Mouse (Mus musculus) liver, embryonic 13.5 days (tissue): Measurements from ENCODE around the gene Dhx32. TPM values are rescaled to one million over a fixed set of nuclear protein-coding genes. Genes with fewer than 3 reads are reported as not detected.

Experiments used
- ATAC-seq: fragments of 200-750 bp; cut with Nextera tagmentation; 2 replicates; pipeline ENCODE4 v1.8.0; 2017; ENCODE audit warnings: low read depth, mild to moderate bottlenecking, moderate number of reproducible peaks, moderate library complexity
- DNase-seq: peaks from one replicate; pipeline ENCODE4 v3.0.0; 2022
- H3K27ac ChIP-seq: fragments of 300-500 bp; sonication (generic); 2 replicates; pipeline ENCODE4 v1.5.1; 2015; ENCODE audit warnings: moderate library complexity, mild to moderate bottlenecking, inconsistent platforms
- H3K27me3 ChIP-seq: fragments of 300-500 bp; sonication (generic); 2 replicates; pipeline ENCODE4 v1.6.1; 2015; ENCODE audit warnings: mild to moderate bottlenecking, inconsistent platforms
- H3K36me3 ChIP-seq: fragments of 300-500 bp; sonication (generic); 2 replicates; pipeline ENCODE4 v1.6.1; 2015; ENCODE audit warnings: mild to moderate bottlenecking, inconsistent platforms
- H3K4me1 ChIP-seq: fragments of 300-500 bp; sonication (generic); replicated peaks from 2 replicates; pipeline ENCODE4 v1.6.1; 2015; ENCODE audit warnings: inconsistent platforms
- H3K4me2 ChIP-seq: fragments of 300-500 bp; sonication (generic); 2 replicates; pipeline ENCODE4 v1.6.1; 2015; ENCODE audit warnings: inconsistent platforms, mild to moderate bottlenecking, moderate library complexity
- H3K4me3 ChIP-seq: fragments of 300-500 bp; sonication (generic); replicated peaks from 2 replicates; pipeline ENCODE4 v1.5.1; 2015; ENCODE audit warnings: mild to moderate bottlenecking, inconsistent platforms
- H3K9ac ChIP-seq: fragments of 300-500 bp; sonication (generic); 2 replicates; pipeline ENCODE4 v1.6.1; 2015; ENCODE audit warnings: mild to moderate bottlenecking, inconsistent platforms
- H3K9me3 ChIP-seq: fragments of 300-500 bp; sonication (generic); replicated peaks from 2 replicates; pipeline ENCODE4 v1.6.1; 2016; ENCODE audit warnings: inconsistent platforms
- WGBS: fragments of 180-500 bp; shearing (Covaris S2); methylation state at CpG from one replicate; pipeline ENCODE4 v1.1.7; 2015; ENCODE audit not compliant: insufficient replicate concordance; 5-methylcytosine and 5-hydroxymethylcytosine counted together
- polyA plus RNA-seq: library from polyadenylated mRNA; unstranded; fragments of >200 nt; fragmentation: Nextera tagmentation; extraction: Ambion mirVana; gene quantifications from 2 replicates; pipeline ENCODE4 v1.2.1, GENCODE M21; 2015

The Dhx32 gene
- polyA plus RNA-seq, 1 experiment from 2014 or later: 13.1 TPM

GRCm38 (mm10) chr7:133793248-133794131, 11.0 kb upstream of the Dhx32 start:
- no peak for ATAC-seq
- H3K4me1 ChIP-seq: no peaks in the 10 kb centered on the region
- no peaks in the 10 kb centered on the region for H3K9me3 ChIP-seq
- H3K27me3 ChIP-seq: no peaks in the 10 kb centered on the region
- H3K36me3 ChIP-seq: no peaks in the 10 kb centered on the region
- H3K4me3 ChIP-seq: no peak overlapping the region
- no peak overlapping the region for H3K27ac ChIP-seq
- DNase-seq: no peak
- H3K9ac ChIP-seq: no peak overlapping the region
- 62% methylated on average over 10 of the region's 10 CpGs for WGBS
- H3K4me2 ChIP-seq: no peak overlapping the region

GRCm38 (mm10) chr7:133792771-133793170, 10.2 kb upstream of the Dhx32 start:
- no peaks in the 10 kb centered on the region for H3K4me1 ChIP-seq
- no peak for ATAC-seq

GRCm38 (mm10) chr7:133790608-133791229, 8.2 kb upstream of the Dhx32 start:
- Histone ChIP-seq H3K27ac (no peak overlapping the region), H3K27me3 (no peaks in the 10 kb centered on the region), H3K4me2 (no peak overlapping the region), H3K36me3 (no peaks in the 10 kb centered on the region), H3K9ac (no peak overlapping the region), H3K9me3 (no peaks in the 10 kb centered on the region), H3K4me1 (no peaks in the 10 kb centered on the region), H3K4me3 (no peak overlapping the region)
- ATAC-seq (no peak), DNase-seq (no peak)
- WGBS: 65% methylated on average over 4 of the region's 4 CpGs

More at GRCm38 (mm10) chr7:133792771-133793170, 10.2 kb upstream of the Dhx32 start:
- WGBS: 28% methylated on average over 1 of the region's 1 CpGs
- Histone ChIP-seq H3K4me3 (no peak overlapping the region), H3K27ac (no peak overlapping the region), H3K9me3 (no peaks in the 10 kb centered on the region), H3K36me3 (no peaks in the 10 kb centered on the region), H3K4me2 (no peak overlapping the region), H3K27me3 (no peaks in the 10 kb centered on the region), H3K9ac (no peak overlapping the region)
- DNase-seq: no peak

DNA sequence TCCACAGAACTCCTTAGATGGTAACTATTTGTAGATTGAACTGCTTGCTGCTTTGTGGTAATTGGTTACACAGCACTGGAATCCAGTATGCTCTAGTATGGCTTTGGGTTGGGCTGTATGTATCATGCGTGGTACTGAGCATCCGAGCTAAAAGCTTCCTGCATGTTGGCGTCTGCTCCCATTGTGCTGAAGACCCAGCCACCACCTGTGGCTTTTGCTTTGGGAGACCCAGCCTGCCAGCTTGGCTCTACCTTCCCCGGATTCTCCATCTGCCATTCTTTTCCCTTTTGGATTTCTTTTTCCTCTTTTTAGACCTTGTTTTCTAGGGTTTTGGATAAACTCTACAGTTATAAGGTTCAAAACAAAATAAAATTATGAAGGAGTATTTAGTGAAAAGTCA, 7.6 kb upstream of the Dhx32 start:
- no peaks in the 10 kb centered on the region for H3K4me1 ChIP-seq
- H3K9me3 ChIP-seq: no peaks in the 10 kb centered on the region
- no peak overlapping the region for H3K4me2 ChIP-seq
- DNase-seq (no peak), ATAC-seq (no peak)
- no peak overlapping the region for H3K4me3 ChIP-seq
- no peak overlapping the region for H3K27ac ChIP-seq
- no peaks in the 10 kb centered on the region for H3K36me3 ChIP-seq
- no peak overlapping the region for H3K9ac ChIP-seq
- no peaks in the 10 kb centered on the region for H3K27me3 ChIP-seq
- WGBS: 80% methylated on average over 4 of the region's 4 CpGs

DNA sequence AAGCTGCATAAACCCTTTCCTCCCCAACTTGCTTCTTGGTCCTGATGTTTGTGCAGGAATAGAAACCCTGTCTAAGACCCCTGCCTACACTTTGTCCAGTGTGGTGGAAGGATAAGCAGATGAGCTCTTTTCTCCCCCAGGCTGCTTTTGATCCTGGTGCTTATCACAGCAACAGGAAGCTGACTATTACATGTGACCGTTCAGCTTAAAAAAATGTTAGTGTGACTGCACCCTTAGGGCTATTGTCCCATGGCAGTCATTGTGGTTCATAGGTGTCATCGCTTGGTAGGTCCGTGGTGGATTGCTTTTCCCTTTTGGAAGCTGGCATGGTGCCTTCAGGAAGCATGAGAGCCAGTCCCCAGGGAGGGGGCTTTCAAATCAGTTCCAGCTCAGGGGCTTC, 5.6 kb upstream of the Dhx32 start:
- H3K9ac ChIP-seq: no peak overlapping the region
- H3K9me3 ChIP-seq: no peaks in the 10 kb centered on the region
- H3K4me3 ChIP-seq: no peak overlapping the region
- DNase-seq (no peak), ATAC-seq (no peak)
- no peak overlapping the region for H3K27ac ChIP-seq
- WGBS: 49% methylated on average over 3 of the region's 3 CpGs
- no peaks in the 10 kb centered on the region for H3K27me3 ChIP-seq
- H3K4me1 ChIP-seq: no peaks in the 10 kb centered on the region
- no peaks in the 10 kb centered on the region for H3K36me3 ChIP-seq
- no peak overlapping the region for H3K4me2 ChIP-seq

DNA sequence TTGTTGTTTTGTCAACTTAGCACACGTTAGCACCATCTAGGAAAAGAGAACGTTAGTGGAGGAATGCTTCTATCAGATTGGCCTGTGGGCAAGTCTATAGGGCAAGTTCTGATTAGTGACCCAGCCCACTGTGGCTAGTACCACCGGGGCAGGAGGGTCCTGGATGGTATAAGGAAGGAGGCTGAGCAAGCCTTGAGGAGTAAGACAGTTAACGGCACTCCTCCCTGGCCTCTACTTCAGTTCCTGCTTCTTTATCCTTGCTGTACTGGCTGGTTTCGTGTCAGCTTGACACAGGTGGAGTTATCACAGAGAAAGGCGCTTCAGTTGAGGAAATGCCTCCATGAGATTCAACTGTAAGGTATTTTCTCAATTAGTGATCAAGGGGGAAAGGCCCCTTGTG, 5.0 kb upstream of the Dhx32 start:
- Histone ChIP-seq H3K9me3 (no peaks in the 10 kb centered on the region), H3K27me3 (no peaks in the 10 kb centered on the region), H3K4me3 (no peak overlapping the region), H3K27ac (no peak overlapping the region), H3K4me1 (peaks cover 5% of the 10 kb centered on the region), H3K9ac (no peak overlapping the region), H3K36me3 (no peaks in the 10 kb centered on the region), H3K4me2 (no peak overlapping the region)
- no peak for DNase-seq
- ATAC-seq: no peak
- 43% methylated on average over 6 of the region's 6 CpGs for WGBS

- ATAC-seq (no peak), DNase-seq (no peak)
- Histone ChIP-seq H3K27ac (no peak overlapping the region; the same call in 1 of the 2 replicates), H3K36me3 (no peaks in the 10 kb centered on the region), H3K27me3 (no peaks in the 10 kb centered on the region), H3K4me1 (peaks cover 25% of the 10 kb centered on the region), H3K9me3 (no peaks in the 10 kb centered on the region), H3K4me3 (no peak overlapping the region), H3K9ac (no peak overlapping the region), H3K4me2 (no peak overlapping the region)
- 67% methylated on average over 6 of the region's 6 CpGs for WGBS
Measured at GRCm38 (mm10) chr7:133781991-133782390, 535 bp downstream of the Dhx32 start.

DNA sequence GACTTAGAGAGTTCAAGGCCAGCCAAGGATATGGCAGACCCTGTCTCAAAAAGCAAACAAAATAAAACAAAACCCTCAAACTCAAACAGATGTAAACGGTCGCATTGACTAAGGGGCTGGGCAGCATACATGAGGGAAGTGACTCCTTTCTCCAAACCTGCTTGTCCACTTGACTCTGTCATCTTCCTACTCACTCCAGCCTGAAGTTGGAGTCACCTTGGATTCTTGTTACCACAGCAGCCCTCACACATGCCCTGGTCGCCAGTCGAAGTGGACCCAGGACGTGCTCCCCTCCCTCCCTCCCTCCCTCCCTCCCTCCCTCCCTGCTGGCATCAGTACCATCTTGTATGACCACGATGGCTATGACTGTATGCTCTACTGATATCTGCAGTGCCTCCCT, 943 bp downstream of the Dhx32 start:
- no peak overlapping the region for H3K27ac ChIP-seq
- H3K9ac ChIP-seq: no peak overlapping the region
- no peak for ATAC-seq
- no peak overlapping the region for H3K4me2 ChIP-seq
- no peaks in the 10 kb centered on the region for H3K36me3 ChIP-seq
- WGBS: 52% methylated on average over 6 of the region's 6 CpGs
- H3K9me3 ChIP-seq: no peaks in the 10 kb centered on the region
- H3K4me1 ChIP-seq: peaks cover 28% of the 10 kb centered on the region
- no peak for DNase-seq
- H3K4me3 ChIP-seq: no peak overlapping the region
- no peaks in the 10 kb centered on the region for H3K27me3 ChIP-seq

- Histone ChIP-seq H3K4me3 (peak within 1 kb of the TSS; percentile 87), H3K4me1 (peaks cover 36% of the 10 kb centered on the region), H3K4me2 (peak within 1 kb of the TSS; percentile 94), H3K36me3 (no peaks in the 10 kb centered on the region), H3K9ac (peak within 1 kb of the TSS; percentile 83), H3K27ac (peak within 1 kb of the TSS; percentile 50), H3K9me3 (no peaks in the 10 kb centered on the region), H3K27me3 (no peaks in the 10 kb centered on the region)
- WGBS: under 1% methylated on average over 44 of the region's 45 CpGs
- DNase-seq (peak; percentile 89), ATAC-seq (peak; percentile 98)
Measured at GRCm38 (mm10) chr7:133776626-133776996, 5.9 kb downstream of the Dhx32 start, which contains the start of gene Fank1. Gene Fank1 (plus strand): TSS chr7:133776861.

- H3K36me3 ChIP-seq: no peaks in the 10 kb centered on the region
- H3K4me2 ChIP-seq: peak overlapping the region; percentile 94
- no peaks in the 10 kb centered on the region for H3K9me3 ChIP-seq
- no peaks in the 10 kb centered on the region for H3K27me3 ChIP-seq
- DNase-seq (no peak), ATAC-seq (peak; percentile 82)
- H3K4me3 ChIP-seq: peak overlapping the region; percentile 87
- peak overlapping the region; percentile 50 for H3K27ac ChIP-seq
- WGBS: 4% methylated on average over 38 of the region's 38 CpGs
- H3K9ac ChIP-seq: peak overlapping the region; percentile 83
- H3K4me1 ChIP-seq: peaks cover 32% of the 10 kb centered on the region
Measured at GRCm38 (mm10) chr7:133775796-133776625, 6.5 kb downstream of the Dhx32 start.

DNA sequence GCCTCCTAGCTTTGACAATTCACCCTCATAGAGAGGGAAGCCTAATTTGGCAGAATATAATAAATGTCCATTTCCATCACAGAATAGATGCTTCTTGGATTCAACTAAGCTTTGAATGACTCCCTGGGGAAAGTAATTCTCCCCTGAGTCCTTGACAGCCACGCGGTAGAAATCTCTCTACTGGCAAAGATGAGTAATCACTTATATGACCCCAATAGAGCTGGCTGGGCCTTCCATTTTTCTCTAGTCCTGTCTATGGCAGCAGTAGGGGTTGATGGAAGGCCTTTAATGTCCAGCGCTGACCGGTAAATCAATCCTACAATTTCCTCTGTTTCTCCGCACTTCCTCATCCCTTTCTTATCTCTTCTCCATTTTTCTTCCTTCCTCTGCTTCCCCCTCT, 7.3 kb downstream of the Dhx32 start:
- Histone ChIP-seq H3K4me1 (peaks cover 27% of the 10 kb centered on the region), H3K9me3 (no peaks in the 10 kb centered on the region), H3K4me2 (peak overlapping the region; percentile 94), H3K36me3 (no peaks in the 10 kb centered on the region), H3K27ac (no peak overlapping the region), H3K27me3 (no peaks in the 10 kb centered on the region), H3K4me3 (peak overlapping the region; percentile 87; the same call in 1 of the 2 replicates), H3K9ac (no peak overlapping the region)
- DNase-seq (no peak), ATAC-seq (no peak)
- 54% methylated on average over 5 of the region's 5 CpGs for WGBS
